Mouse (Mus musculus): Measurements from ENCODE around the gene Map3k19.

GRCm38 (mm10) chr1:127808671-127809070 lies 46.2 kb downstream of the Map3k19 start:
- no peak for TF ChIP-seq ZC3H11A (IDR thresholded peaks at IDR 0.05; ENCODE audit: borderline replicate concordance, low read depth, low read length)
- TF ChIP-seq HCFC1 (IDR thresholded peaks at IDR 0.05; ENCODE audit: borderline replicate concordance, insufficient read depth, low read length) = no peak
- no peak for TF ChIP-seq ZNF384 (IDR thresholded peaks at IDR 0.05; ENCODE audit: low read depth, low read length)

All from ES-E14 (cell line).